Mouse (Mus musculus): ENCODE data around the gene Man2a1.

DNA sequence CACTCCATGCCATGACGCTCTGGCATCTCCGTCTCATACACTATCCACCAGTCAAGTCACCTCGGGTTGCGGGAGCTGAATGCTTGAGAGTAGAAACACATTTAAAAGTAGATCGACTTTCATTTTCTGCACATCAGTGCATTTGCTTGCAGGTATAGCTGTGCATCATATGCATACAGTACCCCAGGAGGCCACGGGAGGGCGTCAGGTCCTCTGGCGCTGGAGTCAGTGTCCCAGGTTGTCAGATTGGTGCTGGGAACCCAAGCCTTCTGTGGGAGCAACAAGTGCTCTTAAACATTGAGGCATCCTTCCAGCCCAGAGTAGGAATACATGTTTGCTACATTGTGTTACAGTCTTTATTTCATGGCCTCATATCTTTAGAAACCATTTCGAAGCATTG lies 2.8 kb upstream of the Man2a1 start:
- no peak for TF ChIP-seq CTCF (IDR thresholded peaks at IDR 0.05; ENCODE audit: control insufficient read depth, insufficient read depth, insufficient replicate concordance, low read depth, low read length)
- no peak for TF ChIP-seq POLR2A (IDR thresholded peaks at IDR 0.05; ENCODE audit: control insufficient read depth, low read depth, low read length)

All from testis, adult 2 months (tissue).